Mouse (Mus musculus): Measurements from ENCODE around the gene Magi1. TPM values are rescaled to one million over a fixed set of nuclear protein-coding genes. Genes with fewer than 3 reads are reported as not detected.

Magi1 gene
- polyA plus RNA-seq, 1 experiment from 2014 or later = 39.1 TPM

DNA sequence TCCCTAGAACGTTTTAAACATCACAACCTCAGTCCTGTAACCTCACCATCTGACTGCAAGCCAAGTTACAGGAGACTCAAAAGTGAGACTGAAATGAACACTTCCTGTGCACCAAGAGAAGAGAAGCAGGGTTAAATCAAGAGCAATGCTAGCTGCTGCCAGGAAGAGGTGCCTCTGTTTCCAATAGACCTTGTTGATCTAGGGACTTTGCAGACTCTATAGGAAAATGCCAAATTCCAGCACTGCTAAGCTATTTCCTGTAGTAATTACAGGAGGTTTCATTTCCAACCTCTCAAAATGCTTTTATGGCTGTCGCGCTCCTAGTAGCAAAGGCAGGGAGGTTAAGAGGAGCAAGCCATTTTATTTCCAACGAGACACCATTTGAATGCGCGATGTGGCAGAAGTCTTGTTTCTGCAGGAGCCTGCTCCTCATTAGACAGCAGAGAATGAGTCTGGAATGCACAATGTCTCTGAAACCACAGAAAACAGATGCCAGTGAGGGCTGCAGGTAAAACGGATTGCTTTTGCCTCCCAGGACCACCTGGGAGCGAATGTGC is 222.2 kb downstream of the Magi1 start:
- no peak for ATAC-seq

GRCm38 (mm10) chr6:94060621-94061213 is 223.0 kb downstream of the Magi1 start:
- H3K9me3 ChIP-seq (replicated peaks) = no peaks in the 10 kb centered on the region
- ATAC-seq = no peak
- WGBS = 92% methylated on average over 7 of the region's 7 CpGs
- H3K4me2 ChIP-seq = no peak overlapping the region
- H3K4me3 ChIP-seq = no peak overlapping the region
- H3K27me3 ChIP-seq = no peaks in the 10 kb centered on the region
- no peaks in the 10 kb centered on the region for H3K4me1 ChIP-seq
- H3K27ac ChIP-seq = no peak overlapping the region
- H3K9ac ChIP-seq = no peak overlapping the region
- no peaks in the 10 kb centered on the region for H3K36me3 ChIP-seq (ENCODE audit: poor library complexity, severe bottlenecking)

More for the DNA sequence above, 222.2 kb downstream of the Magi1 start:
- no peak overlapping the region for H3K4me2 ChIP-seq
- WGBS = 67% methylated on average over 8 of the region's 8 CpGs
- H3K27ac ChIP-seq = no peak overlapping the region
- no peak overlapping the region for H3K9ac ChIP-seq
- no peaks in the 10 kb centered on the region for H3K9me3 ChIP-seq (replicated peaks)
- H3K27me3 ChIP-seq = no peaks in the 10 kb centered on the region
- no peak overlapping the region for H3K4me3 ChIP-seq
- H3K4me1 ChIP-seq = no peaks in the 10 kb centered on the region
- no peaks in the 10 kb centered on the region for H3K36me3 ChIP-seq (ENCODE audit: poor library complexity, severe bottlenecking)

GRCm38 (mm10) chr6:94059090-94059489 is 224.6 kb downstream of the Magi1 start:
- Histone ChIP-seq H3K27ac (no peak overlapping the region), H3K4me2 (no peak overlapping the region), H3K9me3 (replicated peaks) (no peaks in the 10 kb centered on the region), H3K4me3 (no peak overlapping the region), H3K27me3 (no peaks in the 10 kb centered on the region), H3K9ac (no peak overlapping the region), H3K4me1 (no peaks in the 10 kb centered on the region), H3K36me3 (ENCODE audit: poor library complexity, severe bottlenecking) (no peaks in the 10 kb centered on the region)
- no peak for ATAC-seq
- WGBS = 89% methylated on average over 2 of the region's 2 CpGs

GRCm38 (mm10) chr6:94053920-94054319 is 229.8 kb downstream of the Magi1 start:
- Histone ChIP-seq H3K9ac (no peak overlapping the region), H3K4me2 (no peak overlapping the region), H3K4me3 (no peak overlapping the region), H3K27me3 (no peaks in the 10 kb centered on the region), H3K36me3 (ENCODE audit: poor library complexity, severe bottlenecking) (no peaks in the 10 kb centered on the region), H3K4me1 (no peaks in the 10 kb centered on the region), H3K9me3 (replicated peaks) (no peaks in the 10 kb centered on the region), H3K27ac (no peak overlapping the region)
- 0 out of 2 replicates have a peak, but pooled peaks have one; percentile 38 for ATAC-seq
- WGBS = 12% methylated on average over 1 of the region's 1 CpGs

GRCm38 (mm10) chr6:94045180-94045579 is 238.5 kb downstream of the Magi1 start:
- Histone ChIP-seq H3K4me1 (peaks cover 9% of the 10 kb centered on the region), H3K36me3 (ENCODE audit: poor library complexity, severe bottlenecking) (no peaks in the 10 kb centered on the region), H3K9me3 (replicated peaks) (no peaks in the 10 kb centered on the region), H3K4me2 (no peak overlapping the region), H3K27ac (no peak overlapping the region), H3K27me3 (no peaks in the 10 kb centered on the region), H3K4me3 (no peak overlapping the region), H3K9ac (no peak overlapping the region)
- 90% methylated on average over 4 of the region's 4 CpGs for WGBS
- ATAC-seq = no peak

DNA sequence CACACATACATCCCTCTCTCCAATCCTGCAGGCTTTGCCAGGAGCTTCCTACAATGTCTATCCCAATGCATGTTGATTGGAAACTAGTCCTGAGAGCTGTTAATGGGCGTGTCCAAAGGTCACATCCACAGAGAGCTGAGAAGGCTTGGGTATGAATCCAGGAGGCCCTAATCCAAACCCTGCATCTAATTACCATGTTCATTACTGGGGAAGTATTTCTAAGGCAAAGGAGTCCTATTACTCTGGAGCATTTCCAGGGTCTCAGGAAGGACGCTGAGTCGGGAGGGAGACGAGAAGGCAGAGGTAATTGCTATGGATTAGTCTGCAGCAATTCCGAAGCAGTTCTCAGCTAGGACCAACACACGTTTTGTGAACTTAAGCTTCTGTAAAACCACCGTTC is 240.3 kb downstream of the Magi1 start:
- Histone ChIP-seq H3K36me3 (ENCODE audit: poor library complexity, severe bottlenecking) (no peaks in the 10 kb centered on the region), H3K27ac (no peak overlapping the region), H3K9me3 (replicated peaks) (no peaks in the 10 kb centered on the region; the same call in 1 of the 2 replicates), H3K4me2 (no peak overlapping the region), H3K27me3 (no peaks in the 10 kb centered on the region), H3K9ac (no peak overlapping the region), H3K4me3 (no peak overlapping the region), H3K4me1 (peaks cover 9% of the 10 kb centered on the region)
- 42% methylated on average over 7 of the region's 7 CpGs for WGBS
- no peak for ATAC-seq

GRCm38 (mm10) chr6:94040093-94040492 is 243.6 kb downstream of the Magi1 start:
- H3K4me1 ChIP-seq = peaks cover 9% of the 10 kb centered on the region
- no peaks in the 10 kb centered on the region for H3K27me3 ChIP-seq
- H3K9ac ChIP-seq = no peak overlapping the region
- no peaks in the 10 kb centered on the region for H3K36me3 ChIP-seq (ENCODE audit: poor library complexity, severe bottlenecking)
- no peak overlapping the region for H3K4me2 ChIP-seq
- no peaks in the 10 kb centered on the region; the same call in 1 of the 2 replicates for H3K9me3 ChIP-seq (replicated peaks)
- H3K4me3 ChIP-seq = no peak overlapping the region
- H3K27ac ChIP-seq = no peak overlapping the region
- ATAC-seq = no peak
- 75% methylated on average over 2 of the region's 2 CpGs for WGBS

DNA sequence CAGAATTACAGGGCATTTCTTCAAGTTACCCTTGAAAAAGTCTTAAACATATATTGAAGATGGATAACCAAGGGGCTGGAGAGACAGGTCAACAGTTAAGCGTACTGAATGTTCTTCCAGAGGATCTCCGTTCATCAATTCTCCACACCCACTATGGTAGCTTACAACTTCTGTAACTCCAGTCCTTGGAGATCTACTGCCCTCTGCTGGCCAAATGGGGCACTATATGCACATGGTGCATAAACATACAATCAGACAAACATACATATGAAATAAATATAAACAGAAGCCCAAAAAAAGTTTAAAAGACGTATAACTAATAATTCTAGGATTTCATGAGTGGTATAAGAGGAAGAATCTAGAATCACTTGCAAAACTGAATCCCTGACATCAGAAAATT is 244.8 kb downstream of the Magi1 start:
- Histone ChIP-seq H3K27me3 (no peaks in the 10 kb centered on the region), H3K9me3 (replicated peaks) (no peaks in the 10 kb centered on the region; the same call in 1 of the 2 replicates), H3K4me1 (peaks cover 6% of the 10 kb centered on the region), H3K9ac (no peak overlapping the region), H3K4me2 (no peak overlapping the region), H3K4me3 (no peak overlapping the region), H3K36me3 (ENCODE audit: poor library complexity, severe bottlenecking) (no peaks in the 10 kb centered on the region), H3K27ac (no peak overlapping the region)
- no peak for ATAC-seq
- WGBS = 96% methylated on average over 3 of the region's 3 CpGs

DNA sequence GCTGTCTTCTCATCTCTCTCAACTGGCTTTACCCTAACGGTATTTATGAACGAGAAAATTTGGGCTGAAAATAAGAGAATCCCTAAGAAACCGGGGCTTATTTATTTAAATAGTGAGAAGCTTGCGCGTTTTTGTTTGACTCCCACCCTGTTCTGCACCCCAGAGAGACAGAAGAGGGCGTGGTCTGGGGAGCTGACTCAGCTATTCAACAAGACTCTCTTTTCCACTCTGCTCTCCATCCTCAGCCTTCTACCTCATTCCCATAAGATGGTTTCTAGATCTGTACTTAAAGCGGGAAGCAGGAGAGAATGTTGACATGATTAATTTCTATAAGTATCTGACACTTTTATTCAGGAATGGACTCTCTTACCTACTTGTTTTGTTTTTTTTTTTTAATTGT is 247.2 kb downstream of the Magi1 start:
- Histone ChIP-seq H3K27ac (no peak overlapping the region), H3K4me2 (no peak overlapping the region), H3K4me3 (no peak overlapping the region), H3K9ac (no peak overlapping the region), H3K4me1 (no peaks in the 10 kb centered on the region; the same call in 1 of the 2 replicates), H3K36me3 (ENCODE audit: poor library complexity, severe bottlenecking) (no peaks in the 10 kb centered on the region), H3K9me3 (replicated peaks) (no peaks in the 10 kb centered on the region; the same call in 1 of the 2 replicates), H3K27me3 (no peaks in the 10 kb centered on the region)
- WGBS = 78% methylated on average over 7 of the region's 7 CpGs
- ATAC-seq = no peak

DNA sequence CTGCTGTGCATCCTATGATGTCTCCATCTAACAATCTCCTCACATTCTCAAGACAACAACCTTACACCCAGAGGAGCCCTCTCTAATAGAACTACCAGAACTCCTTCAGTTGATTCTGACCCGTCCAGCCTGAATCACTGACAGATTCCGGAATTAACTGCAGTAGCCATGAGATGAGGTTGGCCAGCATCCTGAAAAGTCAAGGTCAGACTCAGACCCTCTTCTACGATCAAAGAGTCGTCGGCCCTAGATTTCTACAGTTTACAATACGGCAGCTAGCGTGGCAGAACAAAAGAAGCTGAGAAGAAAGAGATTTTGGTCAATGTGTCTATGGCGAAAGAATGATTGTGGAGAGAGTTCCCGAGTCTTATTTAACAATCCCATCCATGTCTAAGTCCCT is 257.4 kb downstream of the Magi1 start:
- no peaks in the 10 kb centered on the region for H3K36me3 ChIP-seq (ENCODE audit: poor library complexity, severe bottlenecking)
- ATAC-seq = no peak
- no peak overlapping the region for H3K4me3 ChIP-seq
- no peak overlapping the region for H3K9ac ChIP-seq
- H3K4me2 ChIP-seq = no peak overlapping the region
- 87% methylated on average over 9 of the region's 9 CpGs for WGBS
- peaks cover 12% of the 10 kb centered on the region for H3K4me1 ChIP-seq
- no peak overlapping the region for H3K27ac ChIP-seq
- no peaks in the 10 kb centered on the region for H3K9me3 ChIP-seq (replicated peaks)
- H3K27me3 ChIP-seq = no peaks in the 10 kb centered on the region

GRCm38 (mm10) chr6:94022437-94022836 is 261.3 kb downstream of the Magi1 start:
- Histone ChIP-seq H3K27ac (no peak overlapping the region), H3K27me3 (no peaks in the 10 kb centered on the region), H3K4me3 (no peak overlapping the region), H3K36me3 (ENCODE audit: poor library complexity, severe bottlenecking) (no peaks in the 10 kb centered on the region), H3K9me3 (replicated peaks) (no peaks in the 10 kb centered on the region), H3K4me1 (peaks cover 12% of the 10 kb centered on the region), H3K4me2 (no peak overlapping the region), H3K9ac (no peak overlapping the region)
- no peak for ATAC-seq
- WGBS = 89% methylated on average over 5 of the region's 5 CpGs

DNA sequence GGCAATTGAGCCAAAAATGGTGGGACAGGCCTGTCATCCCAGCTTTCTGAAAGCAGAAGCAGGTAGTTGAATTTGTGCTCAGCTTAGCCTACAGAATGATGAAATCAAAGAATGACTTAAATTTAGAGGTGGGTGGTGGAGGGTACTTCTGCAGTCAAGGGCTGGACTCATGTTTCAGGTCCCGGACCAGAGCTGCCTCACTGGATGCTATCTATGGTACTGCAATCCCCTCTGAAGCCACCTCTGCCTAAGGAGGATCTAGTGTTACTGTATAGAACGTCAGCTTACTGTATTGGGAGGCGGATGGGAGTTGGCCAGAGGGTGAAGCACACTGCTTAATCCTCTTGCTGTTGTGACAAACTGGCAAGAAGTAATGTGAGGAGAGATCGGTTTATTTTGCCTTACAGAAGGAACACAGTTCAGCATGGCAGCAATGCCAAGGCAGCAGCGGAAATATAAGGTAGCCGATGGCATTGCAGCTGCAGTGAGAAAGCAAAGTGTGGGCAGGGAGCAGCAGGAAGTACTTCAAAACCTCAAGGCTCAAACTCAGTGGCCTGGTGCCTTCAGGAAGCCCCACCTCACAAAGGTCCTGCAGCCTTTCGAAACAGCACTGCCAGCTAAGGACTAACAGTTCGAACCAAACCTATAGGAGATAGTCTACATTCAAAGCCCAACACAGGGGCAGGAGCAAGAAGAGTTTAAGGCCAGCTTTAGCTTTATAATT is 262.3 kb downstream of the Magi1 start:
- 89% methylated on average over 8 of the region's 8 CpGs for WGBS

More for the DNA sequence above, 262.3 kb downstream of the Magi1 start:
- Histone ChIP-seq H3K27ac (no peak overlapping the region), H3K4me3 (no peak overlapping the region), H3K36me3 (ENCODE audit: poor library complexity, severe bottlenecking) (no peaks in the 10 kb centered on the region), H3K4me2 (no peak overlapping the region), H3K9me3 (replicated peaks) (no peaks in the 10 kb centered on the region), H3K9ac (no peak overlapping the region), H3K4me1 (peaks cover 12% of the 10 kb centered on the region), H3K27me3 (no peaks in the 10 kb centered on the region)
- ATAC-seq = no peak

Measured in forebrain, embryonic 13.5 days (tissue).